Mouse (Mus musculus) intestine, embryonic 15.5 days (tissue): ENCODE measurements around the gene Eif6. TPM values are rescaled to one million over a fixed set of nuclear protein-coding genes. Genes with fewer than 3 reads are reported as not detected.

Experiments
- ATAC-seq: fragments of 200-750 bp; cut with Nextera tagmentation; 2 replicates; pipeline ENCODE4 v1.8.0; 2017; ENCODE audit warnings: moderate TSS enrichment, moderate library complexity
- H3K27ac ChIP-seq: fragments of 300-500 bp; sonication (generic); 2 replicates; pipeline ENCODE4 v1.5.1; 2015; ENCODE audit warnings: mild to moderate bottlenecking, inconsistent platforms
- H3K27me3 ChIP-seq: fragments of 300-500 bp; sonication (generic); replicated peaks from 2 replicates; pipeline ENCODE4 v1.6.1; 2015; ENCODE audit warnings: inconsistent platforms
- H3K36me3 ChIP-seq: fragments of 300-500 bp; sonication (generic); 2 replicates; pipeline ENCODE4 v1.6.1; 2015; ENCODE audit warnings: inconsistent platforms
- H3K4me1 ChIP-seq: fragments of 300-500 bp; sonication (generic); replicated peaks from 2 replicates; pipeline ENCODE4 v1.6.1; 2015; ENCODE audit warnings: inconsistent platforms
- H3K4me2 ChIP-seq: fragments of 300-500 bp; sonication (generic); replicated peaks from 2 replicates; pipeline ENCODE4 v1.6.1; 2015; ENCODE audit warnings: mild to moderate bottlenecking, inconsistent platforms
- H3K4me3 ChIP-seq: fragments of 300-500 bp; sonication (generic); replicated peaks from 2 replicates; pipeline ENCODE4 v1.5.1; 2015; ENCODE audit warnings: inconsistent platforms
- H3K9ac ChIP-seq: fragments of 300-500 bp; sonication (generic); 2 replicates; pipeline ENCODE4 v1.6.1; 2015; ENCODE audit warnings: inconsistent platforms
- H3K9me3 ChIP-seq: fragments of 300-500 bp; sonication (generic); 2 replicates; pipeline ENCODE4 v1.6.1; 2016; ENCODE audit warnings: inconsistent platforms
- WGBS: fragments of 180-500 bp; shearing (Covaris S2); methylation state at CpG from one replicate; pipeline ENCODE4 v1.1.7; 2015; 5-methylcytosine and 5-hydroxymethylcytosine counted together
- polyA plus RNA-seq: library from polyadenylated mRNA; unstranded; fragments of >200 nt; fragmentation: Nextera tagmentation; extraction: Ambion mirVana; gene quantifications from 2 replicates; pipeline ENCODE4 v1.2.1, GENCODE M21; 2015

Gene Eif6
- polyA plus RNA-seq, 1 experiment from 2014 or later: 265 TPM

- Histone ChIP-seq H3K4me3 (peak overlapping the region; percentile 68; the same call in 1 of the 2 replicates), H3K27ac (peak overlapping the region; percentile 80), H3K36me3 (peaks cover 17% of the 10 kb centered on the region), H3K4me1 (peaks cover 19% of the 10 kb centered on the region), H3K27me3 (no peaks in the 10 kb centered on the region), H3K9ac (peak overlapping the region; percentile 77; the same call in 1 of the 2 replicates), H3K4me2 (peak overlapping the region; percentile 83), H3K9me3 (no peaks in the 10 kb centered on the region)
- peak; percentile 76 for ATAC-seq
- 56% methylated on average over 6 of the region's 6 CpGs for WGBS
Observed at GRCm38 (mm10) chr2:155819449-155820251, 7.1 kb downstream of the Eif6 start.

- H3K9me3 ChIP-seq: no peaks in the 10 kb centered on the region
- peak within 1 kb of the TSS; percentile 80 for H3K27ac ChIP-seq
- H3K36me3 ChIP-seq: peaks cover 17% of the 10 kb centered on the region
- peak within 1 kb of the TSS; percentile 68 for H3K4me3 ChIP-seq
- peak within 1 kb of the TSS; percentile 77 for H3K9ac ChIP-seq
- ATAC-seq: no peak
- peak within 1 kb of the TSS; percentile 83 for H3K4me2 ChIP-seq
- H3K27me3 ChIP-seq: no peaks in the 10 kb centered on the region
- peaks cover 19% of the 10 kb centered on the region for H3K4me1 ChIP-seq
Observed at GRCm38 (mm10) chr2:155819392-155819448, 7.5 kb downstream of the Eif6 start, which contains the start of gene BC029722. TSS of gene BC029722 (minus strand) at chr2:155819426.

DNA sequence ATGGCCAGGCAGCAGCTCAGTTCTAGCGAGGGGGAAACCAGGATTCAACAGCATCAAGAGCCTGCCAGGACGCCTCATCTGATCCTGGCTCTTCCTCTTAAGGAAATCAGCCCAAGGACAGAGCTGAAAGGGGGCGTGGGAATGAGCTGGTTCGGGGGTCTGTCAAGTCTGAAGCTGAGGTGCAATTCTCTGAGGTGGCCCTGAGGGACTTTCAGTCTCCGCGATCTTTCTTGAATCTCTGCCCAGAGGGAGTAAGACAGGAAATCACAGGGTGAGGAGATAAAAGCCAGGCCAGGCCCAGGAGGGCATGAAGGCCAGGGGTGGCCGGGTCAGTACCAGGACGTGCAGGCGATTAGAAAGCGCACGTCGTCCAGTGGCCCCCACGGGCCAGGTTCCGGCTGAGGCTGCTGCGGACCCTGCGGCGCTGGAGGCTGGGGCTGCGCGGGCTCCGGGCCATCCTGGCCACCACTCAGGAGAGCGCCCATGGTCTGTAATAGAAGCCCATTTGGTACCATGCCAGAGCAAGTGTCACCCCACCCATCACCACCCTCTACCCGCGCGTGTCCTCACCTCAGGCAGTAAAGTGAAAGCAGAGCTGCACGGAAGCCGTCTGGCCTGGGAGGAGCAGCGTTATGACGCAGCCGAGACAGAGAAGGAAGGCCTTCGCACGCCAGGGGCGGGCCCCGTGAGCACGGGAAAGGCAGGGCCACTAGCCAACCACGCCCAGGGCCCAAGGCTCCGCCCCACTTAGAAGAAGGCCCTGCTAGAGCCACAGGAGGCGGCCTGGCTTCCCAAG, 7.9 kb downstream of the Eif6 start:
- peak overlapping the region; percentile 68 for H3K4me3 ChIP-seq
- peak; percentile 96 for ATAC-seq
- H3K9me3 ChIP-seq: no peaks in the 10 kb centered on the region
- H3K27ac ChIP-seq: peak overlapping the region; percentile 80
- H3K36me3 ChIP-seq: peaks cover 17% of the 10 kb centered on the region
- 2% methylated on average over 37 of the region's 37 CpGs for WGBS
- peak overlapping the region; percentile 77 for H3K9ac ChIP-seq
- H3K27me3 ChIP-seq: no peaks in the 10 kb centered on the region
- H3K4me1 ChIP-seq: peaks cover 19% of the 10 kb centered on the region
- peak overlapping the region; percentile 83 for H3K4me2 ChIP-seq

GRCm38 (mm10) chr2:155817301-155818245, 9.2 kb downstream of the Eif6 start:
- Histone ChIP-seq H3K36me3 (peaks cover 11% of the 10 kb centered on the region), H3K27ac (no peak overlapping the region), H3K4me3 (no peak overlapping the region), H3K9ac (peak overlapping the region; percentile 35), H3K4me1 (peaks cover 19% of the 10 kb centered on the region), H3K9me3 (no peaks in the 10 kb centered on the region), H3K27me3 (no peaks in the 10 kb centered on the region), H3K4me2 (peak overlapping the region; percentile 83)
- 82% methylated on average over 10 of the region's 10 CpGs for WGBS
- no peak for ATAC-seq

GRCm38 (mm10) chr2:155816179-155816578, 10.5 kb downstream of the Eif6 start:
- 100% methylated on average over 1 of the region's 1 CpGs for WGBS
- peaks cover 1% of the 10 kb centered on the region; the same call in 1 of the 2 replicates for H3K36me3 ChIP-seq
- no peak overlapping the region for H3K4me2 ChIP-seq
- H3K9me3 ChIP-seq: no peaks in the 10 kb centered on the region
- ATAC-seq: no peak
- peaks cover 19% of the 10 kb centered on the region for H3K4me1 ChIP-seq
- H3K9ac ChIP-seq: no peak overlapping the region
- no peaks in the 10 kb centered on the region for H3K27me3 ChIP-seq
- H3K4me3 ChIP-seq: no peak overlapping the region
- H3K27ac ChIP-seq: no peak overlapping the region

DNA sequence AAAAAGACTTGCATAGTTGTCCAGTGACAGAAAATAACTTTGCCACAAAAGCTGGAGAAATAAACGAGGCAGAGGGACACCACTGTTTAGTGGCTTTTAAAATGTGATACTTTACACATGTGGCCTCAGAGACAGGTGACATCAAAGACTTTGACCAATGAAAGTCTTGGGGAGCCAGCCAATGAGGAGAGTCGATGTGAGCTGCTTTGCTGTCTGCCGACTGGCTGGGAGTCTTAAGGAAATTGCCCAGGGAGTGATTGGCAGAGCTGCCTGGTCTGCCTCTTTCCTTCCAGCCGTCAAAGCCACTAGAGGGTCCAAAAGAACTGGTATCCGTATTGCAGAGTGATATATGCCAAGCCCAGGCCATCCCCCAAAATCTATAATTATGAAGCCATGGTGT, 11.9 kb downstream of the Eif6 start:
- Histone ChIP-seq H3K4me1 (peaks cover 19% of the 10 kb centered on the region), H3K4me2 (no peak overlapping the region), H3K4me3 (no peak overlapping the region), H3K9me3 (no peaks in the 10 kb centered on the region), H3K36me3 (no peaks in the 10 kb centered on the region), H3K9ac (no peak overlapping the region), H3K27me3 (no peaks in the 10 kb centered on the region), H3K27ac (no peak overlapping the region)
- WGBS: 30% methylated on average over 5 of the region's 5 CpGs
- ATAC-seq: no peak

DNA sequence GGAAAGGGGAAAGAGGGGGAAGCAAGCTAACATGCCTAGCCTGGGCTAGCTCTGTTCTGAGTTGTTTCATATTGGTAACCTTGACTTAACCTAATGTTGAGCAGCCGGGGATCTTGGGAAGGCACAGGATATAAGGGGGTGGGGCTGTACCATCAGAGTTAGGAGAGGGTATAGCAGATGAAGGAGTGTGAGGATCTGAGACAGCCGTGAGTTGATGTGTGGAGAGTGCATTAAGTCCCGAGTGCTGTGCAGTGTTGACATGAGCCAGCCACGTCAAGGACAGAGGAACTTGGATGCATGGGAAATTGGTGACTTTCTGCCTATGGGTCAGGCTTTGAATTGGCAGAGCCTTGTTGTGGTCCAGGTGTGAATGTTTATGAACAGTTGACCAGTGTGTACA, 14.1 kb downstream of the Eif6 start:
- Histone ChIP-seq H3K27me3 (no peaks in the 10 kb centered on the region), H3K4me2 (no peak overlapping the region), H3K9ac (no peak overlapping the region), H3K4me1 (peaks cover 3% of the 10 kb centered on the region), H3K4me3 (no peak overlapping the region), H3K27ac (no peak overlapping the region), H3K36me3 (no peaks in the 10 kb centered on the region), H3K9me3 (no peaks in the 10 kb centered on the region)
- 71% methylated on average over 4 of the region's 4 CpGs for WGBS
- no peak for ATAC-seq

DNA sequence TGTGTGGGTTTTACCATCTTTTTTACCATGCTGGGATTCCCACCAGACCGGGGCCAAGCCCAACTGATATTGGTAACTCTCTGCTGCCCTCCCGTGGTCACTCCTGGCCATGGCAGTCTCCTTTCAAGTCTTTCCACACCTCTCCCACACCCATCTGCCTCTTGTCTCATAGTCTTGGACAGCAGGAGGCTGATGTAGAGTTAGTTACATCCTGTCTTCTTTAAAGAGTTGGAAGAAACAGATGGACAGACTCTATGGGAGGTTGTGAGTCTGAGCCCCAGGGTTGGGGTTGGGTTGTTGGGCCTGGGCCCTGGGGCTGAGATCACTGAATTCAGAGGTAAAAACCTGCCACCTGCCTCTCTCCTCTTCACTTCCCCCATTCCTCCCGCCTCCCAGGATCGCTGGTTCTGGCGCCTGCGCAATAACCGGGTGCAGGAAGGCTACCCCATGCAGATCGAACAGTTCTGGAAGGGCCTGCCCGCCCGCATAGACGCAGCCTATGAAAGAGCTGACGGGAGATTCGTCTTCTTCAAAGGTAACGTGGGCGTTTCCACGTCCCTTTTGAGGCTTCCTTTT, 14.8 kb downstream of the Eif6 start:
- Histone ChIP-seq H3K4me1 (no peaks in the 10 kb centered on the region), H3K9me3 (no peaks in the 10 kb centered on the region), H3K27ac (no peak overlapping the region), H3K4me2 (no peak overlapping the region), H3K36me3 (no peaks in the 10 kb centered on the region), H3K27me3 (no peaks in the 10 kb centered on the region), H3K4me3 (no peak overlapping the region), H3K9ac (no peak overlapping the region)
- ATAC-seq: no peak
- 41% methylated on average over 16 of the region's 16 CpGs for WGBS

- H3K4me2 ChIP-seq: no peak overlapping the region
- no peaks in the 10 kb centered on the region for H3K9me3 ChIP-seq
- H3K27ac ChIP-seq: no peak overlapping the region
- ATAC-seq: no peak
- H3K9ac ChIP-seq: no peak overlapping the region
- no peaks in the 10 kb centered on the region for H3K27me3 ChIP-seq
- H3K4me1 ChIP-seq: peaks cover 7% of the 10 kb centered on the region; the same call in 1 of the 2 replicates
- WGBS: 62% methylated on average over 4 of the region's 4 CpGs
- H3K4me3 ChIP-seq: no peak overlapping the region
- H3K36me3 ChIP-seq: no peaks in the 10 kb centered on the region
Observed at GRCm38 (mm10) chr2:155809620-155810019, 17.1 kb downstream of the Eif6 start.

GRCm38 (mm10) chr2:155807408-155807807, 19.3 kb downstream of the Eif6 start:
- ATAC-seq: no peak
- Histone ChIP-seq H3K4me3 (no peak overlapping the region), H3K36me3 (no peaks in the 10 kb centered on the region), H3K27me3 (no peaks in the 10 kb centered on the region), H3K27ac (no peak overlapping the region), H3K4me1 (peaks cover 7% of the 10 kb centered on the region; the same call in 1 of the 2 replicates), H3K9me3 (no peaks in the 10 kb centered on the region), H3K9ac (no peak overlapping the region), H3K4me2 (no peak overlapping the region)
- 33% methylated on average over 4 of the region's 4 CpGs for WGBS

DNA sequence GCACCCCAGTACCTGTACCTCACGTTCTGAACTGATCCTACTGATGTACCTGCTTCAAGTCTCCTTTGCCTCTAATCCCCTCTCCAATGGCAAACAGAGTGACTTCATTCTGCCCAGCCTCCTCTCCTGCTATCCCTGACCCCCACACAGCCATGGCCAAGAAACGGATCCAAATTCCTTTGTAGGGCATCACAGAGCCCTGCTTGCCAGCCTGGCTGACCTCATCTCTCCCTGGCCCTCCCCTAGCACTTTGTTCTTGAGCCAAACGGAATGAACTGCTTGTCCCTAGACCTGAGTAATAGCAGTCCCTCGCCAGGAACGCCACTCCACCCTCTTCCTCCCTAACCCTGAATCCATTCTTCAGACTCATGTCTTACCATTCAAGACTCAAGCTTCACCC, 20.2 kb downstream of the Eif6 start:
- Histone ChIP-seq H3K4me2 (no peak overlapping the region), H3K27me3 (no peaks in the 10 kb centered on the region), H3K9me3 (no peaks in the 10 kb centered on the region), H3K4me1 (peaks cover 7% of the 10 kb centered on the region; the same call in 1 of the 2 replicates), H3K4me3 (no peak overlapping the region), H3K27ac (no peak overlapping the region), H3K9ac (no peak overlapping the region), H3K36me3 (no peaks in the 10 kb centered on the region)
- WGBS: 65% methylated on average over 5 of the region's 5 CpGs
- ATAC-seq: no peak

DNA sequence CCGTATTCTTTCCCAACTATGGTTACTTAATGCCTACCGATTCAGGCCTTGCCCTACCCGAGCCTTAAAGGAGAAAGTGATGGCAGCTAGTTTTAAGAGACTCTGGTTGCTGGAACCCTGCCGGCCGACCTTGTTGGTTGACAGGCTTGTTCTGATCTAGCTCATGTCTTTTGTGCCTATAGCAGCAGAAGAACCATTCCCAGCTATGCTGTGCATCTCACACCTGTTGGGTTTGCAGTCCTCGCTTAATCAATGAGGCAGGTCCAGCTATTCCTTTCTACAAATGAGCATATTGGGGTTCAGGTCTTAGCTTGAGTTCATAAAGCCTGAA, 20.8 kb downstream of the Eif6 start:
- ATAC-seq: no peak
- no peaks in the 10 kb centered on the region for H3K36me3 ChIP-seq
- WGBS: 80% methylated on average over 6 of the region's 6 CpGs
- no peaks in the 10 kb centered on the region for H3K9me3 ChIP-seq
- H3K27me3 ChIP-seq: no peaks in the 10 kb centered on the region
- H3K4me3 ChIP-seq: no peak overlapping the region
- no peak overlapping the region for H3K9ac ChIP-seq
- H3K4me2 ChIP-seq: no peak overlapping the region
- H3K27ac ChIP-seq: no peak overlapping the region
- H3K4me1 ChIP-seq: peaks cover 7% of the 10 kb centered on the region; the same call in 1 of the 2 replicates
